Mouse (Mus musculus) adipocyte (in vitro differentiated cells): ENCODE data around the gene Gm20820.
"Not testable (repeated sequence)": the region's sequence is repeated elsewhere in the genome, so short reads cannot be mapped to it uniquely, and the experiment has no call there.

Source experiments
- DNase-seq: peaks from one replicate; pipeline ENCODE4 v3.0.0-alpha.2; 2016; ENCODE audit warnings: low spot score

The Gm20820 gene

GRCm38 (mm10) chrY:86061472-86061871 lies at the start of gene Gm20820:
Gm20820 (plus strand) TSS chrY:86061772.
- not testable (repeated sequence) for DNase-seq
